Mouse (Mus musculus) spleen, adult 2 months (tissue): ENCODE results near the gene B3galt4. TPM values are rescaled to one million over a fixed set of nuclear protein-coding genes. Genes with fewer than 3 reads are reported as not detected.

Experiments used
- DNase-seq, 2 experiments: peaks; one replicate each; pipeline versions ENCODE4 v3.0.0 to v3.0.0-alpha.2; 2012 to 2021; ENCODE audit warnings: low spot score in 2 of 2, low read depth in 1 of 2
- H3K27ac ChIP-seq: fragments of 200-500 bp; 2 replicates; pipeline ENCODE4 v1.5.1; 2012; ENCODE audit warnings: low read length, inconsistent platforms; ENCODE audit not compliant: insufficient read depth
- H3K27me3 ChIP-seq: fragments of 200-500 bp; 2 replicates; pipeline ENCODE4 v1.6.1; 2012; ENCODE audit warnings: mild to moderate bottlenecking, moderate library complexity, low read length, inconsistent platforms; ENCODE audit not compliant: control insufficient read depth, insufficient read depth
- H3K36me3 ChIP-seq: fragments of 200-500 bp; 2 replicates; pipeline ENCODE4 v1.6.1; 2012; ENCODE audit warnings: mild to moderate bottlenecking, low read length, inconsistent platforms; ENCODE audit not compliant: control insufficient read depth, insufficient read depth
- H3K4me1 ChIP-seq: fragments of 200-500 bp; 2 replicates; pipeline ENCODE4 v1.6.1; 2011; ENCODE audit warnings: inconsistent platforms; ENCODE audit not compliant: control insufficient read depth, insufficient read depth, insufficient read length
- H3K4me3 ChIP-seq: fragments of 200-500 bp; 2 replicates; pipeline ENCODE4 v1.5.1; 2011; ENCODE audit warnings: mild to moderate bottlenecking, inconsistent platforms; ENCODE audit not compliant: insufficient read depth, insufficient read length; ENCODE audit errors: extremely low read depth
- CTCF ChIP-seq: fragments of 200-500 bp; IDR thresholded peaks from 2 replicates; pipeline ENCODE4 v1.5.1; 2011; ENCODE audit warnings: mild to moderate bottlenecking, inconsistent platforms; ENCODE audit not compliant: insufficient read depth, insufficient read length, insufficient replicate concordance; ENCODE audit errors: extremely low read depth
- POLR2A ChIP-seq: fragments of 200-500 bp; IDR thresholded peaks from 2 replicates; pipeline ENCODE4 v1.6.1; 2011; ENCODE audit warnings: low read depth, low read length, inconsistent platforms
- WGBS: fragments of 180-500 bp; shearing (Covaris S2); methylation state at CpG from one replicate; pipeline ENCODE4 v1.1.7; 2018; 5-methylcytosine and 5-hydroxymethylcytosine counted together
- polyA plus RNA-seq: library from polyadenylated mRNA; depleted of rRNA; stranded (reverse); fragments of >200 nt; gene quantifications from 2 replicates; pipeline ENCODE4 v1.2.3, GENCODE M21; 2012

The B3galt4 gene
- polyA plus RNA-seq, 1 experiment, result 18.9 TPM

DNA sequence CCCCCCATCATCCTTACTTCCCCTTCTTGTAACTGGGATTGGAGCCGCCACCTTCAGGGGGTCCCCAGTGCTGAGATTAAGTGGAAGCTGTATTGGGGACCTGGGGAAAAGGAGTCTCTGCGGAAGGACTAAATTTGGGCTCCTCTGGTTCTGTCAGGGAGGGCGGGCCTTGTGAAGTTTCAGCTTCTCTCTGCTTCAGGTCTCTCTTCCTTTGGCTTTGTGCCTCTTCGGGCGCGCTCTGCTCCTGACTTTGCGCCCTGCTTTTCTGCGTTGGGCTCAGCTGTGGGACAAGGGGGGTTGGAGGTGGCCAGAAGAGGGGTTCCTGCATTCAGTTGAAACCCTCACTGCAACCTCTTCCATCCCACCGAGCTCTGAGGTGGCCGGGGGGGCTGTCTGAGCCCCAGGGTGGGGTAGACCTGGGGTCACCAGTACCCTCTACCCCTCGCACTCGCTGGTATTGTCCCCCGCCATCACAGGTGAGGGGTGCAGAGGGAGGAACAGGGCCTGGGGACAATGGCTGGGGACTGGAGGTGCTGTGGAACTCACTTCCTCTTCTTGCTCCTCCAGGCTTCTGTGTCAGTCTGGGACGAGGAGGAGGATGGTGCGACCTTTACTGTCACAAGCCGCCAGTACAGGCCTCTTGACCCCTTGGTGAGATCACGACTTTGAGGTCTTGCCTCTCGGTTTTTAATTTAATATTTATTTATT, 20.0 kb downstream of the B3galt4 start:
- TF ChIP-seq CTCF (no peak), POLR2A (no peak)
- Histone ChIP-seq H3K4me1 (peaks cover 4% of the 10 kb centered on the region; the same call in 1 of the 2 replicates), H3K27me3 (no peaks in the 10 kb centered on the region), H3K36me3 (peaks cover 40% of the 10 kb centered on the region), H3K4me3 (peak overlapping the region; percentile 84), H3K27ac (peak overlapping the region; percentile 98)
- DNase-seq, result no peak
- 29% methylated on average over 18 of the region's 18 CpGs for WGBS

- Histone ChIP-seq H3K4me1 (peaks cover 4% of the 10 kb centered on the region; the same call in 1 of the 2 replicates), H3K27ac (peak overlapping the region; percentile 98), H3K4me3 (peak overlapping the region; percentile 84), H3K36me3 (peaks cover 44% of the 10 kb centered on the region), H3K27me3 (no peaks in the 10 kb centered on the region)
- no peak for TF ChIP-seq CTCF
- no peak for TF ChIP-seq POLR2A
- peak in 1 of 2 experiments; percentile 61 for DNase-seq
- WGBS, result under 1% methylated on average over 41 of the region's 45 CpGs
These were observed 20.8 kb downstream of the B3galt4 start for GRCm38 (mm10) chr17:33930280-33931158.

GRCm38 (mm10) chr17:33929371-33930279, 21.7 kb downstream of the B3galt4 start, which contains the start of gene Rgl2:
Gene Rgl2 (plus strand): TSS chr17:33929543.
- DNase-seq, result peak; percentile 85 to 87
- peak within 1 kb of the TSS; percentile 98 for H3K27ac ChIP-seq
- TF ChIP-seq POLR2A (peak; percentile 24; the same call in 1 of the 2 replicates), CTCF (peak; percentile 11; the same call in 1 of the 2 replicates)
- under 1% methylated on average over 60 of the region's 80 CpGs for WGBS
- no peaks in the 10 kb centered on the region for H3K27me3 ChIP-seq
- H3K36me3 ChIP-seq, result peaks cover 43% of the 10 kb centered on the region
- H3K4me3 ChIP-seq, result peak within 1 kb of the TSS; percentile 84
- H3K4me1 ChIP-seq, result peaks cover 4% of the 10 kb centered on the region; the same call in 1 of the 2 replicates

- WGBS, result 74% methylated on average over 21 of the region's 21 CpGs
- no peak overlapping the region for H3K4me3 ChIP-seq
- no peak for DNase-seq
- TF ChIP-seq POLR2A (no peak), CTCF (no peak)
- no peak overlapping the region for H3K27ac ChIP-seq
- H3K27me3 ChIP-seq, result no peaks in the 10 kb centered on the region
- H3K4me1 ChIP-seq, result peaks cover 4% of the 10 kb centered on the region; the same call in 1 of the 2 replicates
- H3K36me3 ChIP-seq, result peaks cover 37% of the 10 kb centered on the region
These were observed 22.9 kb downstream of the B3galt4 start for GRCm38 (mm10) chr17:33928251-33928947.

- Histone ChIP-seq H3K27ac (no peak overlapping the region), H3K4me1 (peaks cover 4% of the 10 kb centered on the region; the same call in 1 of the 2 replicates), H3K27me3 (no peaks in the 10 kb centered on the region), H3K4me3 (no peak overlapping the region), H3K36me3 (peaks cover 30% of the 10 kb centered on the region)
- DNase-seq, result no peak
- WGBS, result 89% methylated on average over 17 of the region's 17 CpGs
- 0 out of 2 replicates have a peak, but pooled peaks have one; percentile 6 for TF ChIP-seq CTCF
- TF ChIP-seq POLR2A, result no peak
These were observed 24.9 kb downstream of the B3galt4 start for GRCm38 (mm10) chr17:33926207-33926932.
